Mouse (Mus musculus) midbrain, embryonic 16.5 days (tissue): ENCODE measurements at regions not wholly inside any gene's neighbourhood (a gene's known extent, or its start where the extent isn't known, plus 50 kb on each side); places are given as distances from the start of the nearest gene placed in this dataset.

Source experiments
- ATAC-seq: fragments of 200-750 bp; cut with Nextera tagmentation; 2 replicates; pipeline ENCODE4 v1.8.0; 2017; ENCODE audit warnings: moderate TSS enrichment
- H3K27ac ChIP-seq: fragments of 300-500 bp; sonication (generic); 2 replicates; pipeline ENCODE4 v1.5.1; 2014; ENCODE audit warnings: mild to moderate bottlenecking, low read length, mixed read lengths
- H3K27me3 ChIP-seq: fragments of 300-500 bp; sonication (generic); 2 replicates; pipeline ENCODE4 v1.6.1; 2014; ENCODE audit warnings: low read depth, low read length, mixed read lengths; ENCODE audit not compliant: control insufficient read depth, insufficient read depth
- H3K36me3 ChIP-seq: fragments of 300-500 bp; sonication (generic); 2 replicates; pipeline ENCODE4 v1.6.1; 2014; ENCODE audit warnings: mild to moderate bottlenecking, low read length, moderate library complexity, mixed read lengths; ENCODE audit not compliant: control insufficient read depth, insufficient read depth
- H3K4me1 ChIP-seq: fragments of 300-500 bp; sonication (generic); 2 replicates; pipeline ENCODE4 v1.6.1; 2014; ENCODE audit warnings: mild to moderate bottlenecking, low read length, mixed read lengths; ENCODE audit not compliant: control insufficient read depth, insufficient read depth
- H3K4me2 ChIP-seq: fragments of 300-500 bp; sonication (generic); 2 replicates; pipeline ENCODE4 v1.6.1; 2014; ENCODE audit warnings: mild to moderate bottlenecking, low read length, mixed read lengths
- H3K4me3 ChIP-seq: fragments of 300-500 bp; sonication (generic); 2 replicates; pipeline ENCODE4 v1.5.1; 2014; ENCODE audit warnings: low read depth, mild to moderate bottlenecking, low read length, moderate library complexity, mixed read lengths
- H3K9ac ChIP-seq: fragments of 300-500 bp; sonication (generic); 2 replicates; pipeline ENCODE4 v1.6.1; 2014; ENCODE audit warnings: low read depth, low read length, mixed read lengths
- H3K9me3 ChIP-seq: fragments of 300-500 bp; sonication (generic); replicated peaks from 2 replicates; pipeline ENCODE4 v1.6.1; 2014; ENCODE audit warnings: mild to moderate bottlenecking, low read length, mixed read lengths; ENCODE audit not compliant: control insufficient read depth, poor library complexity, severe bottlenecking
- WGBS: fragments of 180-500 bp; shearing (Covaris S2); extraction: QIAGEN DNeasy Blood & Tissue Kit; methylation state at CpG from one replicate; pipeline ENCODE4 v1.1.7; 2014; 5-methylcytosine and 5-hydroxymethylcytosine counted together

DNA sequence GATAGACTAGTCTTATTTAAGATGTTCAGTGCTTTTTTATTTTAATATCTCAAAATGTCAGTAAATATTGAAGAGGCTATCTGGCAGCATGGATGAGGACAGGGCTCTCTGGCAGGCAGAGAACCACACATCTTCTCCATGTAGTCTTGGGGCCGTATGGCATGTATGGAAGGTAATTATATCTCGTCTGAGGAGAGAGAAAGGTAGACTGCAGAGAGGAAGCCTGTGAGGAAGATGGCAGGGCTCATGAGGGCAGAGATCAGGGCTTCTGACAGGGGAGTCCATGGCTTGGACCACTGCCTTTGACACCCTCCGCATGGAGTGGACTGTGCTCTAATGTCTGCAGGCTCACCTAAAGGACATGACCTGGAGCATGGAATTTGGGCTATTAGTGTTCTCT, 146.0 kb upstream of the Runx1 start:
- no peaks in the 10 kb centered on the region for H3K9me3 ChIP-seq
- H3K4me2 ChIP-seq: no peak overlapping the region
- H3K36me3 ChIP-seq: no peaks in the 10 kb centered on the region
- no peaks in the 10 kb centered on the region for H3K27me3 ChIP-seq
- no peak overlapping the region for H3K4me3 ChIP-seq
- ATAC-seq: no peak
- H3K27ac ChIP-seq: no peak overlapping the region
- 94% methylated on average over 3 of the region's 3 CpGs for WGBS
- no peaks in the 10 kb centered on the region for H3K4me1 ChIP-seq
- no peak overlapping the region for H3K9ac ChIP-seq

DNA sequence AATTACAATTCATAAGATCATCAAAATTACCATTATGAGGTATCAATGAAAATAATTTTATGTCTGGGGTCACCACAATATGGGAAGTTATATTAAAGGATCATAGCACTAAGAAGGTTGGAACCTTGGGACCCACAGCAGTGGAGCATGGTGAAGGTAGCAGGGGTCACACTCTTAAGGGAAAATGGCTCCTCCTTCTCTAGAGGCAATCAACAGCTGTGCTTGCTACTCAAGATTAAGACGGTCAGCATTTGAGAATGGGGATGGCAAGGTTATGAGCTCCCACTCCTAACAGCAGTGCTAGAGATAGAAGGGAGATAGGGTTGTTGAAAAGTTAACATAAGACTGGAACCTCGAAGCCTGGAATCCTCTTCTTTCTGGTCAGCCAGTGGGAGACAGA, 144.6 kb upstream of the Runx1 start:
- Histone ChIP-seq H3K27ac (no peak overlapping the region), H3K4me1 (no peaks in the 10 kb centered on the region), H3K9me3 (no peaks in the 10 kb centered on the region), H3K9ac (no peak overlapping the region), H3K4me3 (no peak overlapping the region), H3K27me3 (no peaks in the 10 kb centered on the region), H3K4me2 (no peak overlapping the region), H3K36me3 (no peaks in the 10 kb centered on the region)
- no peak for ATAC-seq
- WGBS: 92% methylated on average over 2 of the region's 2 CpGs

DNA sequence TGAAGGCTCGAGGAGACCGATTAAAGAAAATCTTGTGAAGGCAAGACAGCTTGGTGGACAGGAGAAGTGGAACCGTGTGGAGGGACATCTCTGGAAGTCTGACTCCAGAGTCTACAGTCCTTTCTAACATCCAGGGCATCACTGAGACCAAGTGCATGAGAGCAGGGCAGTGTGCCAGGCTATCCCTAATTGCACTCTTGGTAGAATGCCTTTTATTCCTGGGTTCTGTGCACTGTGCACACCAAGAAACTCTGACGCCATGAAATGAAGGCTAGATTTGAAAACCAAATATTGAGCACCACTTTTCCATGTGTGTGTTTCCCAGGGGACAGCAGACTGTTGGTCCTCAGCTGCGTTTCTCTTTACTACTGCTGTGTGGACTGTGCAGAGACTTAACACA, 143.1 kb upstream of the Runx1 start:
- 91% methylated on average over 5 of the region's 5 CpGs for WGBS
- Histone ChIP-seq H3K27me3 (no peaks in the 10 kb centered on the region), H3K27ac (no peak overlapping the region), H3K4me1 (no peaks in the 10 kb centered on the region), H3K36me3 (no peaks in the 10 kb centered on the region), H3K9ac (no peak overlapping the region), H3K4me3 (no peak overlapping the region), H3K4me2 (no peak overlapping the region), H3K9me3 (no peaks in the 10 kb centered on the region)
- no peak for ATAC-seq

DNA sequence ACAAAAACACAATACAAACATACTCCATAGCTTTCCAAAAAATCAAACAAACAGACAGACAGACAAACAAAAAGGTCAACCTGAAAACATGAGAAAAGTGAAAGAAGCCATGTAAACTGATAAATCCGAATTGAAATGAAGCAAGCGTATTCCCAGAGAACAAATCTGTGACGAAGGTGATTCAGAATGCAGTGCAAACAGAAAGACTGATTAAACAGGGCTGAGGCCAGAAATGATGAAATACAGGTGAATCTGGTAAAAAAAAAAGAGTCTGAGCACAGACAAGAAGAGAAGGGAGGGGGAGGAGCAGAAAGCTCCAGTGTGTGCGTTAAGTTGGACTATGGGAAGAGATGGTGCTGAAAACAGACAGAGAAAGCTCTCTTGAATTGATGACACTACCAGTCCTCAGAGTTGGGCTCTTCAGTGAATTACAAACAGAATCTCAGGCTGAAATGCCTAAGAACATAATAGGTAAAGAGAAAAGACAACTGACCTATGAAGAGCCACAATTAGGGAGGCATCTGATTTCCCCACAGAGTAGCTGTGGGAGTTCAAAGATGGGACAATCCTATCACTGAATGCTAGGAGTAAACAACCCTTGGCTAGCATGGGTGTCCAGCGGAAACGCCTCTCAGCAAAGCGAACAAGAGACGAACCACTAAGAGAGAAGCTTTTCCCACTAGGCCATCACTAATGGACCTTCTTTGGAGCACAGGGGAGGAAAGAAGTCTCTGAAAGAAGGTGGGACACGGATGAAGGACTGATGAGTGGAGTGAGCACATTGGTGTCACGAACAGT, 140.3 kb upstream of the Runx1 start:
- Histone ChIP-seq H3K36me3 (no peaks in the 10 kb centered on the region), H3K4me3 (no peak overlapping the region), H3K9me3 (no peaks in the 10 kb centered on the region), H3K4me2 (no peak overlapping the region), H3K9ac (no peak overlapping the region), H3K27ac (no peak overlapping the region), H3K27me3 (no peaks in the 10 kb centered on the region), H3K4me1 (no peaks in the 10 kb centered on the region)
- 91% methylated on average over 10 of the region's 10 CpGs for WGBS
- no peak for ATAC-seq

DNA sequence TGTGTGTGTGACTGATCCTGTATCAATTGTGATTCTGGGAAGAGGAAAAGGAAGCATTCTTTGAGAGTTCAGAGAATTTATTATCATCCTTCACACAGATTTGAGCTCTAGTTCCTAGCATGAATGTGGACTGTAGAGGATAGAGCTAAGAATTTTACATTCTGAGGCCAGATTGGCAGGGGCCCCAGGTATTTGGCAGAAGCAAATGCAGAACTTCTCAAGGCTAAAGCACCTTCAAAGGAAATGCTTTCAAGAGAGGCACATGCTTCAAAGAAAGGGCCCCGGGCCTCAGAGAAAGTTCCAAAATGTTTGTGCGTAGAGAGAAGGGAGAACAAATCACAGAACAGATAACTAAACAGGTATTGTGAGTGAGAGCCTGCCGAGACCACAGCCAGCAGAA, 139.7 kb upstream of the Runx1 start:
- no peaks in the 10 kb centered on the region for H3K36me3 ChIP-seq
- no peaks in the 10 kb centered on the region for H3K9me3 ChIP-seq
- no peaks in the 10 kb centered on the region for H3K4me1 ChIP-seq
- no peak overlapping the region for H3K4me3 ChIP-seq
- no peak for ATAC-seq
- WGBS: 76% methylated on average over 3 of the region's 3 CpGs
- no peak overlapping the region for H3K4me2 ChIP-seq
- no peak overlapping the region for H3K27ac ChIP-seq
- H3K27me3 ChIP-seq: no peaks in the 10 kb centered on the region
- no peak overlapping the region for H3K9ac ChIP-seq

DNA sequence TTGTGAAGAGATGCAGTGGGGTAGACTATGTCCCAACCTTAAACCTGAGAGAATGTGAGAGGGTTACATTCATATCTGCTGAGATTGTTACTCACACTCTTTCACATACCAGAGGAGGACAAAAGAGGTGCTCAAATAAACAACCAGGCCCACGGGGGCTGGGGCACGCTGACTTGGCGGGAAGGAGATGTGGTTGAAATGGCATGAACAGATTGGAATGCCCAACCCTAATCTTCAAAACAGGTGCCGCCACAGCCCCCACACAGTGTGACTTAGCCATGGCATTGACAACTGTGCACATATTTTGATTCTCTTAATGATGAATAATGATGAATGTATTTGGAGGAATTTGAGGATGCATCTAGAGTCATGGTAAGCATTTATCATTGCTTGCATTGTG, 137.6 kb upstream of the Runx1 start:
- Histone ChIP-seq H3K4me2 (no peak overlapping the region), H3K27me3 (no peaks in the 10 kb centered on the region), H3K27ac (no peak overlapping the region), H3K9ac (no peak overlapping the region), H3K9me3 (no peaks in the 10 kb centered on the region), H3K4me3 (no peak overlapping the region), H3K4me1 (no peaks in the 10 kb centered on the region), H3K36me3 (no peaks in the 10 kb centered on the region)
- no peak for ATAC-seq
- 92% methylated on average over 4 of the region's 4 CpGs for WGBS

DNA sequence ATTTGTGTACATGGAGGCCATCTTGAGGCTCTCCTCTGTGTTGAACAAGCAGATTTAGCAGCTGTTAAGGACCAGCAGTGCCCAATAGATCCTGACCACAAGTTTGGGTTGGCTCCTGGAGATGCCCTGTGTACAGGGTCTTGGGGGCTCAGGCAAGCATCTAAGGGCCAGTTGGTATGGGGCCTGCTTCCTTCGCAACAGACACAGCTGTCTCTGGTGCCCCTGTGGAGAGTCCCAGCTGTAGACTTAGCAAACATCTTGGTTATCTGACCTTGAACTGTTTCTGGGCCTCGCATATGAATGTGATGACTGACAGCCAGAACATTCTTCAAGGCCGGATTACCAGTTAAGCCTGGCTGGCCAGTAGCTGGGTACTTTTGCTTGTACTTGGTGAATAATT, 135.4 kb upstream of the Runx1 start:
- H3K4me2 ChIP-seq: no peak overlapping the region
- no peaks in the 10 kb centered on the region for H3K4me1 ChIP-seq
- no peak overlapping the region for H3K27ac ChIP-seq
- H3K36me3 ChIP-seq: no peaks in the 10 kb centered on the region
- ATAC-seq: no peak
- no peak overlapping the region for H3K4me3 ChIP-seq
- H3K9ac ChIP-seq: no peak overlapping the region
- H3K9me3 ChIP-seq: no peaks in the 10 kb centered on the region
- WGBS: 52% methylated on average over 3 of the region's 3 CpGs
- H3K27me3 ChIP-seq: no peaks in the 10 kb centered on the region

DNA sequence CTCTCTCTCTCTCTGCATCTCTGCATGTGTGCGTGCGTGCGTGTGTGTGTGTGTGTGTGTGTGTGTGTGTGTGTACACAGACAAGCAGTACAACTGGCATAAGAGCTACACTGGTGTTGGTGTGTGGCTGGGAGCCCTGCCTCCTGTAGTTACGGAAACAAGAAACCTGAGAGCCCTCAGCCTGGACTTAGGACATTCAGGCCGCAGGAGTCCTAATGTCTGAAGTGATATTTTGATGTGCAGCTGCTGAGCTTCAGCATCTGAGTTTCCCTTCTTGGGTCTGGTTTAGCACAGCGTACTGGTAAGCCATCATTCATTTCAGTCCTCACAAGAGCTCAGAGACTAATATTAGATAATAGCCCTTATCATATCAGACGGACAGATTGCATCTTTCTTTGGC, 134.8 kb upstream of the Runx1 start:
- no peak overlapping the region for H3K4me3 ChIP-seq
- H3K4me2 ChIP-seq: no peak overlapping the region
- H3K9me3 ChIP-seq: no peaks in the 10 kb centered on the region
- WGBS: 88% methylated on average over 7 of the region's 7 CpGs
- H3K36me3 ChIP-seq: no peaks in the 10 kb centered on the region
- no peaks in the 10 kb centered on the region for H3K27me3 ChIP-seq
- no peak overlapping the region for H3K9ac ChIP-seq
- no peak for ATAC-seq
- no peak overlapping the region for H3K27ac ChIP-seq
- no peaks in the 10 kb centered on the region for H3K4me1 ChIP-seq

DNA sequence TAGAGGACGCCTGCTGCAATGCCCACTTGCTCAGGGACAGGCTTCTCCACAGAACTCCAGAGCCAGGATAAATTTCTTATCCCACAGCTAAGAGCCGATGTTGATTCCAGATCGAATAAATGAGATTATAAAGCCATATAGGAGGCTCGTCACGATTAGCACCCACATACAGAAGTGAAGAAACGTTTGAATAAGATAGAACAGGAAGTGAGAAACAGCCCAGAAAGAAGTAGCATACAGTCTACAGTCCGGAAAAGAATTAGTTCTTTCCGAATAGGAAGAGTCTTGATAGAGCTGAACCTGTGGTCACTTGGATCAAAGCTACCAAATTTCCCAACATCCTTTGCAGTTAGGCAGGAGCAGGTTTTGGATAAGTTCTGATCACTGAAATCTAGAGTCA, 133.0 kb upstream of the Runx1 start:
- WGBS: 92% methylated on average over 8 of the region's 8 CpGs
- no peak for ATAC-seq
- Histone ChIP-seq H3K27me3 (no peaks in the 10 kb centered on the region), H3K4me1 (no peaks in the 10 kb centered on the region), H3K4me3 (no peak overlapping the region), H3K36me3 (no peaks in the 10 kb centered on the region), H3K27ac (no peak overlapping the region), H3K4me2 (no peak overlapping the region), H3K9me3 (no peaks in the 10 kb centered on the region), H3K9ac (no peak overlapping the region)
